Mouse (Mus musculus): ENCODE measurements at regions not wholly inside any gene's neighbourhood (a gene's known extent, or its start where the extent isn't known, plus 50 kb on each side); places are given as distances from the start of the nearest gene placed in this dataset.

- no peak for TF ChIP-seq POLR2A (IDR thresholded peaks at IDR 0.05; ENCODE audit: low read depth, low read length)
- TF ChIP-seq CTCF (IDR thresholded peaks at IDR 0.05; ENCODE audit: extremely low read depth, insufficient read depth, insufficient read length, insufficient replicate concordance), result no peak
Observed at GRCm38 (mm10) chr9:116392258-116392657, 217.1 kb upstream of the Tgfbr2 start.

All from spleen, adult 2 months (tissue).